Mouse (Mus musculus) colon, adult 2 months (tissue): ENCODE data around the gene Sval1. TPM values are rescaled to one million over a fixed set of nuclear protein-coding genes. Genes with fewer than 3 reads are reported as not detected.

Experiments
- polyA plus RNA-seq: library from polyadenylated mRNA; depleted of rRNA; stranded (reverse); fragments of >200 nt; gene quantifications from 2 replicates; pipeline ENCODE4 v1.2.3, GENCODE M21; 2012; rRNA removed

Gene Sval1
- polyA plus RNA-seq, result 76.4 and 104 TPM in 2 replicates

DNA sequence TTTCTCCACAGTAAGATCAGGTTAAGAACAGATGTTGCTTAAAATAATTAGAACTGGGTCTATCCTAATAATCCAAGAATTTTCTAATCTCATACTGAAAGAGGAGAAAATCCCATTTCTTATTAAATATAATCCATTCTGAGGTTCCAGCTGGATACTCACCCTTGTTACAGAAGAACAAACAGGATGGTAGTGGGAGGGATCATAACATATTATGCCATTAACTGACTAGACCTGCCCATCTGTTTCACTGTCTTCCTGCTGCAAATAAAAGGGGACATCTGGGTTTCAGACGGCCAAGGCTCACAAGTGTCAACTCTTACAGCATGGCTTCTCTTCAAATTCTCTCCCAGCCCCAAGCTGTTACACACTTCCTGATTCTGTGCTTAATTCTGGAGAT lies at the start of gene Sval1:
Sval1 (plus strand) TSS at position 301 of the 400 bp plus-strand sequence.

DNA sequence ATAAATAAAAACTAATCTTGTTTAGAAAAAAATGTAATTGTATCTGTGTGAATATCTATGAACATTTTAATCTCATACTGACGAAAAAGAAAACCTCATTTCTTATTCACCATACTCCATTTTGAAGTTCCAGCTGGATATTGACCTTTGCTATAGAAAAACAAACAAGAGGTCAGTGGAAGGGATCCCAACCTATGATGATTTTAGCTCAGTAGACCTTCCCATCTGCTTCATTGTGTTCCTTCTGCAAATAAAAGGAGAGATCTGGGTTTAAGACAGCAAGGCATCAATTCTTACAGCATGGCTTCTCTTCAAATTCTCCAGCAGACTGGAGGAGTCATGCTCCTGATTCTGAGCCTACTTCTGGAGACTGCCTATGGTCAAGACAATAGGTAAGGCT lies 16.4 kb downstream of the Sval1 start, which contains the start of gene Sval3:
Sval3 (plus strand) TSS at position 301 of the 400 bp plus-strand sequence.

Other genes with a start within 250 kb of the Sval1 start
- not detected in 2 replicates for gene Kel, start 247.3 kb upstream of the Sval1 start, polyA plus RNA-seq
- not detected in 2 replicates for gene Olfr459, start 176.5 kb upstream of the Sval1 start, polyA plus RNA-seq
- gene Pip, start 104.1 kb upstream of the Sval1 start, polyA plus RNA-seq, result not detected in 2 replicates
- not detected in 2 replicates for gene Sval2, start 98.6 kb upstream of the Sval1 start, polyA plus RNA-seq
- gene Sval3, start 16.5 kb downstream of the Sval1 start, polyA plus RNA-seq, result not detected in 2 replicates
- not detected in 2 replicates for gene Sva, start 86.8 kb downstream of the Sval1 start, polyA plus RNA-seq
- not detected in 2 replicates for gene Tas2r139, start 189.3 kb downstream of the Sval1 start, polyA plus RNA-seq